Mouse (Mus musculus) naive thymus-derived CD4-positive, alpha-beta T cell, adult 5 months (primary cell): ENCODE measurements around the gene Gucy1b2. TPM values are rescaled to one million over a fixed set of nuclear protein-coding genes. Genes with fewer than 3 reads are reported as not detected.

Experiments
- polyA plus RNA-seq: library from polyadenylated mRNA; unstranded; fragments of 100-300 nt; shearing (Covaris generic); gene quantifications from one replicate; pipeline ENCODE4 v1.2.1, GENCODE M21; 2017

The Gucy1b2 gene
- polyA plus RNA-seq: not detected

DNA sequence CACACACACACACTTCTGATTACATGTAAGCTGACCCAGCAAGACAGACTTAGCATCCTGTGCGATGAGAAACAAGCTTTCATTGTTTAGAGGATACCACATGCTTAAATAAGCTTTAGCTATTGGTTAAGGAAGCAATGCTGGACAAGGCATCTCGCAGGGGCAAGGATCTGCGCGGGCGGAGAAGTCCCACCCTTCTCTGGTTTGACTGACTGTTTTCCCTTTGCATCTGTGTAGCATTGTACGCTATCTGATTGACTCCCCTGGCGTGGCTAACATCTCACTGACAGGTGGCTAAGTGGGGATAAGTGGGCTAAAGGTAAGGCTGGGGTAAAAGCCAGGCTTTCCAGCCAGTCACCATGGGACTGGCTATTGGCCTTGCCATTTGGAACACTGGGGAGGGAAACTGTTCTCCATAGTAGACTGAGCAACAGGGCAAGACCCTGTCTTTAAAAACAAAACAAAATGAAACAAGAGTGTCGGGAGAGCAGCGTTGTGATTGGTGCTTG lies at the start of gene Gucy1b2:
Gucy1b2 (minus strand) TSS at position 51 of the 509 bp plus-strand sequence.

Other genes starting within 250 kb of the Gucy1b2 start
- 18.0 TPM for gene Rnaseh2b, start 163.7 kb downstream of the Gucy1b2 start, polyA plus RNA-seq
- gene Dleu7, start 163.2 kb downstream of the Gucy1b2 start, polyA plus RNA-seq: 0.44 TPM
- not detected for gene Fam124a, start 99.4 kb upstream of the Gucy1b2 start, polyA plus RNA-seq
- gene Gm4131, start 110.6 kb upstream of the Gucy1b2 start, polyA plus RNA-seq: not detected
- gene Serpine3, start 207.4 kb upstream of the Gucy1b2 start, polyA plus RNA-seq: not detected